Mouse (Mus musculus) left cerebral cortex, postnatal 14 days (tissue): ENCODE data around the gene Cops2. TPM values are rescaled to one million over a fixed set of nuclear protein-coding genes. Genes with fewer than 3 reads are reported as not detected.

ENCODE experiments used
- DNase-seq, 2 experiments: peaks; one replicate each; pipeline ENCODE4 v3.0.0; 2021 to 2022; ENCODE audit warnings: low spot score in 2 of 2, mixed read lengths in 1 of 2
- intact Hi-C: fragments of 180-260 bp; cut with DNase I; formaldehyde crosslinking; loops from one replicate; pipeline ENCODE4 v1.15.1; 2025
- total RNA-seq, 2 experiments: library from RNA; stranded (reverse); gene quantifications; 2 replicates each; pipeline ENCODE4 v1.2.3; 2021

Cops2 gene
- total RNA-seq, 2 experiments from 2014 or later = 90.5 to 91.6 TPM

DNA sequence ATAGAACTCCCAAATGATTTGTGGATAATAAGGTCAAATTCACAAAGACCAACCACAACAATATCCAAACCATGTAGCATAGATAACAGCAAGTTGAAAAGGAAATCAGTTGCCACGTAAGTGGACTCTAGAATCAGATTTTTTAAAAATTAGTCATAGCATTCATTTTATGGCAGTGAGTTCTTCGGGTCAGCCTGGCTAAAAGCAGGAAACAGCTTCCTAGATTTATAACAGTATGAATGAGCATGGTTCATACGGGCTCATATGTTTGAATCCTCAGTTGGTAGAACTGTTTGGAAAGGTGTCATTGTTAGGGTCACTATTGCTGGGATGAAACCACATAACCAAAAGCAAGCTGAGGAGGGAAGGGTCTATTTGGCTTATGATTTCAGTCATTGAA lies 70.2 kb downstream of the Cops2 start:
- intact Hi-C loops = no loop called here
- no peak for DNase-seq

DNA sequence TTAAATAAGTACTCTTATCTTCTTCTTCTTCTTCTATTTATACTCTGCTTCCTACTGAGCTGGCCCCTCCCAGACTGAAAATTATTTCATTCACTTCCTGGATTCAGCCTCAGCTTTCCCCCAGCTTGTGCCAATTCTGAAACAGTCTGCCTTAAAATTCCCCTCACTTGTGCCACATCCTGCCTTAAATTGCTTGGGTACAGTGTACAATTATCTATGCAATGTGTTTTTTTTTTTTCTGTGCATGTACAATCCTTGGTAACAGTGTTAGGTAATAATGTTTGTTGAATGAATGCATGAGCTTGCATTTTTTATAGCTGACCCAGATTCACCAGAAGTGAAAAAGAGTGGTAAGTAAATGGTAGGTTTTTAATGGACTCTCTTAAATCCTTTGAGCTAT lies 70.6 kb downstream of the Cops2 start:
- no peak for DNase-seq
- intact Hi-C loops = no loop called here

DNA sequence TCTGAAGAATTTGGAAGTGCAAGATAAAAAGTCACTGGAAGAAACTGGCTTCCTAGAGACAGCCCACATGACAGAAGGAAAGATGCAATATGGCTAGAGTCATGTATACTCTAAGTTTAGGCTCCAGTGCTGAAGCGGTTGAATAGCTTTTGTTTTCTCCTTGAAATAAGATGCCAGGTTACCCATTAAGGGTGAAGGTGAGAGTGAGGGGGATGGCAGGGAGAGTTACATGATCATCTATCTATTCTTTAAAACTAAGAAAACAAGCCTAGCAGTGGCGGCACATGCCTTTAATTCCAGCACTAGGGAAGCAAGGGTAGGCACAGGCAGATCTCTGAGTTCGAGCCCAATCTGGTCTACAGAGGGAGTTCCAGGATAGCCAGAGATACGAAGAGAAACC lies 73.9 kb downstream of the Cops2 start:
- no peak for DNase-seq
- intact Hi-C loops = no loop called here

DNA sequence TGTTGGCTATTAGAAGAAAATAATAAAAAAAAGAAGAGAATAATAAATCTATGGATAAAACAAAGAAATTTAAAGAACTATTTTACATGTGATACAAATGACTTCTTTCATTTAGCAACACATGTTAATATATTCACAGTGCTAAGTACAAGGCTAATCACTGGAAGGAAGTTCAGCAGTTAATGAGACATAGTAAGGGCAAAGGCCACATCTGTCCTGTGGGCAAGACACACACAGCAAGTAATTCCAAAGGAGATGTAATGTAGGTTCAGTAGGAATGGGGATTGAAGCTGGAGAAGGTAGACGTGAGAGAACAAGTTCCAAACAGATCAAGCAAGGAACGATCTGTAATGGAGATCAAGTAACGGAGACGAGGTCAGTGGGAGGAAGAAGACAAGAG lies 74.5 kb downstream of the Cops2 start:
- intact Hi-C loops = loop anchor here (5.0 kb wide), 1 partner anchor 38 kb away; no protein-coding TSS in a partner anchor
- DNase-seq = no peak

DNA sequence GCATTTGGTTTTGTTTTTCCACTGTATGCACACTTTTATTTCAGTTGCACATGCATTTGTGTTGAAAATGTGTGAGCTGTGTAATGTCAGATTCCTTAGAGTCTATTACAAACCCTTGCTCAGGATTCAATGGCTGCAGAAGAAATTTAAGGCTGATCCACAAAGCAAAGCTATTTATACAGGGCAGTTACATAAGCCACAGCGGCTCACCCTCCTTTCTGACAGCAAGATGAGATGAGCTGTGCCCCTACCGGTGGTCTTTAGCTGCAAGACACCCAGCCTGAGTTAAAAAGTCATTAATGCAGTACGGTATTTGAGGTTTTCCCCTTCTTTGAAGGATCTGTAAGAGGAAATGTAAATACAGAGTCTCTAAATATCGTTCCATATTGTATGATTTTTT lies 75.1 kb downstream of the Cops2 start:
- intact Hi-C loops = loop anchor here (2.0 to 5.0 kb wide), 2 partner anchors 38 to 75 kb away; partner anchors contain the start of genes Cops2 and Galk2
- peak; percentile 19 to 54 for DNase-seq

DNA sequence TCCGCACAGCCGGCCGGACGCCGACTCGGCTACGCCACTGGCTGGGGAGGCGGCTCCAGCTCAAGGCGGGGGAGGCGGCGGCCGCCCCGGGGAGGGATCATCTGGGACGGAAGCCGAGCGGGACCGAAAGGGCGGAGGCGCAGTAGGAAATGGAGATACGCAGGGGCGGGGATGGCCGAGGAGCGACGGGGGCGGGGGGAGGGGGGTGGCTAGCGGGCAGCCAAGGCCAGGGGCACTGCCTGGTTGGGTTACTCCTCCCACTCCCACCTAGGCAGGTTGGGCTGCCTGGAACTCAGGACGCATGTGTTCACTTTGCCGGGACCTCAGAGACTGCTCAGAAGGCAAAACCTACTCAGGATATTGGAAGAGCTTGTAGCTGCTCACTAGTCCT lies 76.2 kb downstream of the Cops2 start, which contains the start of gene Secisbp2l:
TSS of gene Secisbp2l (minus strand) at position 152 of the 391 bp plus-strand sequence.
- intact Hi-C loops = loop anchor here (2.0 to 5.0 kb wide), 2 partner anchors 40 to 76 kb away; partner anchors contain the start of genes Cops2 and Galk2
- DNase-seq = peak; percentile 92 to 94

DNA sequence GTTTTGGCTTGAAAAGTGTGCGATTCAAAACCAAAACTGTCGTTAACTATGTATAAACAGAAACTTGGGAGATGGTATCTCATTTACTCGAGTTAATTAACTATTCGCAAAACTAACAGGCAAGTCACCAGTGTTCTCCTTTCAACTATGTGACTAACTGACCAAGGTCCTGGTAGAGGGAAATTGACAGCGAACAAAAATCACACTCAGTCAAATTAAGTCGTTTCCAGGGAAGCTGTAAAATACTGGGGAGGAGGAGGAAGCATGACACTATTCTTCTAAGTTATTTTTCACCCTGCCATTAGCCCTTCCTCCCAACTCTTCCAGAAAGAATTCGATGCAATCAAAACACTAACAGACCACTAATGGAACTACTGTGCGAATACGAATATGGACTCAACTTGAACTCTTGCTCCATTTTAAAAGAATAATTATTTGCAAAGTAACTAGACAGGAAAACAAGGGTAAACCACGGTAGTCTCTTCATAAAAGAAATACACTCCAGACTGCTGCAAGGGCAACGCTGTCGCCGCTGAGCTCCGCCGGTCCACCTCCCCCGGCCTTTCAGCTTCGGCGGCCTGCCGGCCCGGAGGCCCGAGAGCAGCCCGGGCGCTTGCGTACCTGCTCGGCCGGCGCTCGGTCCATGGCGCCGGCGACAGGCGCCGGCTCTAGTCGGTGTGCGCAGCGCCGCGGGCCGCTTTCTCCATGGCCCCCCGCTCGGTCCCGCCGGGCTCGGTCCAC lies 76.8 kb downstream of the Cops2 start:
- DNase-seq = no peak
- intact Hi-C loops = loop anchor here (2.0 to 5.0 kb wide), 2 partner anchors 40 to 77 kb away; partner anchors contain the start of genes Cops2 and Galk2

DNA sequence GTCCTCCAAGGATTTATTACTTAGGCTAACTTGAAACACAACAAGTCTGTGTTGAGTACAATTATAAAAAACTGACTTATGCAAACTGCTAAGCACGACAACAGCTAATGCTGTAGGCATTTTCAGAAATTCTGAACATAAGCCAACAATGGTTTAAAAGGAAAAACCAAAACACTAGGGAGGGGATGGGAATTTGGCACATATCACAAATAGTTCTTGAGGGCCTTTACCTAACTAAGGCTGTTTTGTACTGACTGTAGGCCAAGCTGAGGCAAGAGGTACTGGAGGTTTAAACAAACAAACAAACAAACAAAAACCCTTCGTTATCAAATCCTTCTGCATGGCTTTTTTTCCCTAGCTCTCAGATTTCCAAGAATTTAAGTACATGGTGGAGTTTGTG lies 77.9 kb downstream of the Cops2 start:
- no peak for DNase-seq
- intact Hi-C loops = loop anchor here (5.0 kb wide), 1 partner anchor 41 kb away; no protein-coding TSS in a partner anchor

Other genes starting within 250 kb of the Cops2 start
- 1 to 10 TPM; 1.7 to 2.2 TPM for gene Cep152, start 234.0 kb downstream of the Cops2 start, total RNA-seq
- 100 to 1,000 TPM; 303 TPM for gene Eid1, start 186.0 kb downstream of the Cops2 start, total RNA-seq
- gene Shc4, start 135.0 kb downstream of the Cops2 start, total RNA-seq = 1 to 10 TPM; 4.9 to 5.5 TPM
- 100 to 1,000 TPM; 115 to 117 TPM for gene Secisbp2l, start 76.3 kb downstream of the Cops2 start, total RNA-seq
- 10 to 100 TPM; 24.7 to 26.4 TPM for gene Galk2, start within 50 bp of the Cops2 start, total RNA-seq
- under 1 TPM; 0.42 to 0.55 TPM for gene Fgf7, start 175.5 kb upstream of the Cops2 start, total RNA-seq